Mouse (Mus musculus) WW6 (cell line): ENCODE measurements around the gene Sod1.

ENCODE experiments used
- DNase-seq: peaks from one replicate; pipeline ENCODE4 v3.0.0-alpha.2; 2013; ENCODE audit warnings: low read depth, low spot score

Gene Sod1

GRCm38 (mm10) chr16:90220026-90220891, at the start of gene Sod1:
Sod1 (plus strand) TSS chr16:90220754.
- peak; percentile 81 for DNase-seq

GRCm38 (mm10) chr16:90171416-90171815, 49.1 kb upstream of the Sod1 start:
- DNase-seq = no peak

DNA sequence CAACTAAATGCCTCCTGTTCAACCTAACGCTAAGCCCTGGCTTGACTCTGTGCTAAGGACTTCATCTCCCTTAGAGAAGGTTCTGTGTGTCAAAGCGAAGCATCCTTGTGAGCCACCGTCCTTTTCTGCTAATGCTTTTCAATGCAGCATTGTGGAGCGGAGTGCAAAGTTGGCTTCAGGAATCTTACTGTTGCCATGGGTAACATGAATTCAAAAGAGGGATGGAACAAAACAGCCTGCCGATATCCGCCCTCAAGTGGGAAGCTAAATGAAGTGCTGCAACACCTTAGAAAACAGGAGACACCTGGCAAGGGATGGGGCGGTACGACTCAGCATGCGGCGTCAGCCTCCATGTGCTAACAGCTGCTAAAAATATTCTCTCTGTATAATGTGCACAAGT, 44.1 kb upstream of the Sod1 start:
- DNase-seq = no peak

DNA sequence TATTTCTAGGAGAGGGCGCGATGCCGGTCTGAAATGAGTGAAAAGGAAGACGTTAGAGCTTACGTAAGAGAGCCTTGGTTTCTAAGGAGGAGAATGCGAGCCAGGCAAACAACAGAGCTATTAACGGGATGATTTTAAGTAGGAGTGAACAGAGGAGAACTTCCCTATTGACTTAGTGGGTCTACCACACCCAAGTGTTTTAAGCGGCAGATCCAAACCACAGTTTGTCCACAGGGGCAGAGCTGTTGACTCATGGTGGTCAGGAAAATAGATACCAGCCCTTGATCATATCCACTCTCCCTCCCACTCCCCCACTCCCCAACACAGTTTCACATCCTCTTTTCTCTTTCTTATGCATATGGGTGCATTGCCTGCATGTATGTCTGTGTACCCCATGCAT, 43.1 kb upstream of the Sod1 start:
- no peak for DNase-seq

GRCm38 (mm10) chr16:90178404-90178803, 42.1 kb upstream of the Sod1 start:
- DNase-seq = no peak

- DNase-seq = no peak
Measured at GRCm38 (mm10) chr16:90179892-90180291, 40.7 kb upstream of the Sod1 start.

- no peak for DNase-seq
Measured at GRCm38 (mm10) chr16:90180975-90181374, 39.6 kb upstream of the Sod1 start.

DNA sequence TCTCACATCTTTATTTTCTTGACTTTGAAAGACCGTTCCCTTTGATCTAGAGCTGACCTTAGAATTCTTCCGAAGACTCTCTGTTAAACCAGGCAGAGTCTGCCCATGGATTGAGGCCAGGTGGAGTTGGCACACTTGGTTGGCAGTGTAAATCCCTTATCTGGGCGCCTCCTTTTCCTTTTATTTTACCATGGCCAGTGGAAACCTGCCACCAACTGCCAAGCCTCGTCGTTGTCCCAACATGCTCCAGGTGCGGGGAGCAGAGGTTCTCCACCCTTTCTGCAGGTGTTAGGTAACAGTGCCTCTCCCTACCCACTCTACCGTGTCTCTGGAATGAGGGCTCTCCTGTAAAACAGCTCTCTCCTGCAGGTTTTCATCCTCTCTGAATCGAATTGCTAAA, 38.9 kb upstream of the Sod1 start:
- no peak for DNase-seq

GRCm38 (mm10) chr16:90184135-90184534, 36.4 kb upstream of the Sod1 start:
- no peak for DNase-seq

GRCm38 (mm10) chr16:90185928-90186588, 34.5 kb upstream of the Sod1 start:
- no peak for DNase-seq

- no peak for DNase-seq
Measured at GRCm38 (mm10) chr16:90187453-90187852, 33.1 kb upstream of the Sod1 start.

DNA sequence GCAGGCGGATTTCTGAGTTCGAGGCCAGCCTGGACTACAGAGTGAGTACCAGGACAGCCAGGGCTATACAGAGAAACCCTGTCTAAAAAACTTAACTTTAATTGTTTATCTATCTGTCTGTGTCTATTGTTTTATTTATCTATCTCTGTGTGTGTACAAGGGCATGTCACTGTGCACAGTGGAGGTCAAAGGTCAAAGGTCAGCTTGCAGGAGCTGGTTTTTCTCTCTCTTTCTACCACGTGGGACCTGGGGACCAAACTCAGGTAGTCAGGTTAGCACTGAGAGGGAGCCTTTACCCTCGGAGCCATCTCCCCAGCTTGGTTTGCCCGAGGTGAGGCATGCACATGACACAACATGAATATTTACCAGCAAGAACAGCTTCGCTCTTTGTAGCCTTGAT, 29.3 kb upstream of the Sod1 start:
- DNase-seq = no peak

DNA sequence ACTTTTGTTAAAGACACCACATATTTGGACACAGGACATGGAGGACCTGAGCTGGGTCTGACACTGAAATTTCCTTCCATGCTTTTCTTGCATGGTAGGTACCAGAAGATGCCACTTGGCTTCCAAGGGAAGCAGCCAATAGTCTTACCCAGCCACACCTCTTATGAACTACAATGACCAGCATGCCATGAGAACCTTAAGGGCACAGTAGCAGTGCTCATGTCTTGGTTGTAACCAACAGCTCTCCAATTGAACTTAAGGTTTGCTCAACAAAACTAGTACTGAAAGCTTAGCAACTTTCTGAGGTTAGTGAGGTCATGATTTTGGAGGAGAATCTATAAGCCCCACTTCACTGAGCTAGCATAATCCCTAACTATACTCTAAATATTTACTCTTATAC, 26.8 kb upstream of the Sod1 start:
- DNase-seq = no peak

DNA sequence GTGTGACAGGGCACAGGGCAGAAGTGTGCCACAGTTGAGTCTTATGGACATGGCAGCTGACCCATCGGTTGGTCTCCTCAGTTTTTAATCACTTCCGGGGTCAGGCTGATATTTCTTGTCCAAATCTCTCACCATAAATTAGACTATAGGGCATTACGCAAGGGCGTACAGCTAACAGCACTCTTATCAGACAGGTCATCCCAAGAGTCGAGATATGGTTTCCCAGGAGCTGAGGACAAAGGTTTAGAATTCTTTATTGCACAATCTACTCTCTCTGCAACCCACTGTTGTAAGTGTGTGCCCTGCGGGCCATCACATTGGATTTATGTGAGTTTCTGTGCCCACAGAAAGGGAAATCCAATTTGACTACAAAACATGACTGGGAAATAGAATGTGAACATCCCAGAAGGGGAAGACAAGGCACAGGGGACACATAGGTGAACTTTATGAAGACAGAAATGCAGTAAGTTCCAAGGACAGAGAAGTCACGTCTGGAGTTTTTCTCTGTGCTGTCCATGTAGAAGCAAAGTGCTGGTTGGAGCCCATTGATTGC, 23.8 kb upstream of the Sod1 start:
- DNase-seq = no peak

DNA sequence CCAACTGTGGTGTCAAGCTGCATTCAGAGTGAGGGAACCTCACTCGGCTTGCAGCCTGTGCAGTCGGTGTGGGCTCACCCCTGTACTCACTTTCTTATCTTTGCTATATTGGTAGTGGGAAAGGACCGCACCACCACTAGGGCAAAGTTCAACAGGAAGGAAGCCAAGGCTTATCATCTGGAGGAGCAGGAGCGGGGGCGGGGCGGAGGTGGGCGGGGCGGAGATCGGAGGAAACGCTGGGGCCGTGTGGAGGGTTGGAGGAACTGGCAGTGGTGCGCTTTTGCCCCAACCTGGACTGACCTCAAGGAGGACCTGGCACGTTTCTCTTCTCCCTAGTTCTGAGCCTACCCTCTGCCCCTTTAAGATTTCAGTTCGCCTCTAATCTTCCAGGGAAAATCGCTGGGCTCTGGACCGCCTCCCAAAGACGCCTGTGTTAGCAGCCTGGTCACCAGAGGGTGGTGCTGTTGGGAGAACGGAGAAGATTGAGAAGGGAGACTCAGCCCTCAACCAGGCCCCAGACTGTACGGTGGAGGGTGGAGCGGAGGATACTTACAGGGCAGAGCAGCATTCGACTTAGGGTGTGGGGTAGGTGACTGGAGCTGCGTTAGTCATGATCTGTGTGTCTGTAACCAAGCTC, 23.1 kb upstream of the Sod1 start:
- peak; percentile 67 for DNase-seq

DNA sequence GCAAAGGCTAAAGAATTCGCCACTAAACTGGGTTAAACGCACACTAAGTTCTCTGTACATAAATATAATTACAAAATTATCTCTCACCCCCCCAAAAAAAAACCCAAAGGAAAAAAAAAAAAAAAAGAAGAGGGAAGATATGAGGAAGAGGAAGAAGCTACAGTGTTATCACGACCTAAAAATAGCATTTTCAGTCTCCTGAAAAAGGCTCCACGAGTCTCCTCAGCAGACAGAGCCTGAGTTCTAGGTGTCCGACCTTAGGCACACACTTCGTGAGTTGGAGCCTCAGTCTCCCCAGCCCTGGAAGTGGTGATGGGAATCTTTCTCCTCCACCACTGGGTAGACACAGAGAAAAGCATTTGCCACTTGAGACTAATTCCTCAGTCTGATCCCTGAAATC, 21.9 kb upstream of the Sod1 start:
- no peak for DNase-seq

DNA sequence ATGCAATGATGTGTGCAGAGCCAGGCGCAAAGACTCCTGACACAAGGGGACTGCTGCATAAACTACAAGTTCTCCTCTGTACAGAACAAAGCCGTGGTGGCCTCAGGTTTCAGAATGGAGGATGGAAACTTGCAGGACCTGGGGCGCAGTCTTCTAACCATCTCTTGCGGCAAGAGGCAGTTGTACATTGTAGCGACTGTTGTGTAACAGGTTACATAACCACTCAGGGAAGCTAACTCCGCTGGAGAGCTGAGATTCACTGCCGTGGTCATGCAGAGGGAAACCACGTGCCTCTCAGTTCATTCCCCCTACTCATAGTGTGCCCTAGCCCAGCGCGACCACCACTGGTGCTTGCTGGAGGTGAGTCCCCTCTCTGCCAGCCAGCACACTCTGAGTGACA, 21.4 kb upstream of the Sod1 start:
- no peak for DNase-seq

GRCm38 (mm10) chr16:90202140-90202539, 18.4 kb upstream of the Sod1 start:
- DNase-seq = no peak

DNA sequence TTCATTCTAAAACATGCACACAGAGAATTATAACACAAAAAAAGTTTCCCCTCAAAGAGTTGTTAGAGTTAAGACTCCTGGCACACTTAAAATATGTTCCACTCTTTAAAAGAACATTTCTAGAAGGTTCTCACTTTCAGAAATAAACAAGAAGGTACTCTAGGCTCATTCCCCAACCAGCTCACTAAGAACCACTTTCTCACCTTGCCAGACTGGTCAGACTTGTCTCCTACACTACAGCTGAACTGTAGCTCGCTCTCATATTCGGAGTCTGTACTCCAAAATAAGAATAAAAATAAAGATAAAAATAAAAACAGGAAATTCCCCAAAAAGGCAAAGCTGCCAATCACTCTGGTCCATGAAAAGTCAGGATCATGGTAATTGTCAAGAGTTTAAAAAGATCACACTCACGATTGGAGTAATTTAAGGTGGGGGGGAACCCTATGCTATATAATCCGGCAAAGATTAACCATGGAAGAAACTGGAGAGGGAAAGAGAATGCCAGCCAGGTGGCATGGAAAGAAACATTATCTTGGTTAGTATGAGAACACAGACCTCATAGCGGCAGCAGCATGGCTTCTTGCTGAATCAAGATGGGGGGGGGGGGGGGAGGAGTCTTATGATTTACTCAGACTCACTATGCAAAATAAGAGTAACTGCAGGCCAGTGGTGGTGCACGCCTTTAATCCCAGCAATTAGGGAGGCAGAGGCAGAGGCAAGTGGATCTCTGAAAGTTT, 17.2 kb upstream of the Sod1 start:
- DNase-seq = no peak

GRCm38 (mm10) chr16:90204868-90205267, 15.7 kb upstream of the Sod1 start:
- DNase-seq = no peak

GRCm38 (mm10) chr16:90208996-90209395, 11.6 kb upstream of the Sod1 start:
- no peak for DNase-seq

GRCm38 (mm10) chr16:90210717-90211116, 9.8 kb upstream of the Sod1 start:
- no peak for DNase-seq
